Mouse (Mus musculus): ENCODE results near the gene Ptprd.

The Ptprd gene

GRCm38 (mm10) chr4:77248918-77249317, 962.8 kb downstream of the Ptprd start:
- DNase-seq (ENCODE audit: low read depth, low spot score): no peak

DNA sequence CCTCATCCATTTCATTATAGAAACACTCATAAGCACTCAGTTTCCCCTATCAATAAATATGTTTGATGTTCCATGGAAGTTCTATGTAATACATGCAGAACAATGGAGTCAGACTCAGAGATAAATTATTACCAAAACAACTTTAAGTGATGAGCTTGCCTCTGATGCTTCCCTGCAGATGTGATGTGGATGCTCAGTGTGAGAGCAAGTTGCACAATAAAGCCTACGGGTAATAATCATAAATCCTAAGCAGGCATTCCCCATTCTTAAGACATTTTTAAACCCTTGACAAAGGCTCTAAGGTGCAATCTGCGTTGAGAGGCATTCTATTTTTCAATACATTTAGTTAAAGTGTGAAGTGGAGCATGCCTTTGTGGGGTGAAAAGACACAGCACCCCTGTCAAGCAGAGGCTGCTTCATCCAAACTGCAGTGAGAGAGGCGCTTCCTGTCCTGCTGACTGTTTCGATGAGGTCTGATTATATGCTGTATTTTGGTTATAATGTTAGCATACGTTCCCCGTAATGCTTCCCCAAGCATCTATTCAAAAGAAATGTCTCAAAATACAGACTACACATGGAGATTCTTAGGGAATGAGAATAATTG, 969.8 kb downstream of the Ptprd start:
- DNase-seq (ENCODE audit: low read depth, low spot score): no peak

DNA sequence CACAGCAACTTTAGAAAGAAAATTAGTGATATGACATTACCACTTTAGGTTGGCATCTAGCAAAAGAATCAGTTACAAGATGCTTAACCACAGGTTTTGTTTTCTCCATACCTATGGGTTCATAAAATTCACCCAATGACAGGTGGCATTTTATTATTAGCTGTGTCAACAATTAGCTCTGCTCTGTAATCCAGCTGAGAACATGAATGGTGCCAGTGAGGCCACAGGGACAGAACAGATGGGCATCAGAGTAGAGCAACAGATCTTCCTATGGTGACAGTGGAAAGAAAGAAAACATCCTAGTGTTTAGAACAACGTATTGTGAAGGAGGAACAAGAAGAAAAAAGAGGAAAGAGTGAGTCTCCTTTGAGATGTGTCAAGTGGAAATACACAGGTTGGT, 973.6 kb downstream of the Ptprd start:
- peak; percentile 32 for DNase-seq (ENCODE audit: low read depth, low spot score)

GRCm38 (mm10) chr4:77233243-77233642, 978.5 kb downstream of the Ptprd start:
- no peak for DNase-seq (ENCODE audit: low read depth, low spot score)

GRCm38 (mm10) chr4:77168866-77169265, 1042.9 kb downstream of the Ptprd start:
- DNase-seq (ENCODE audit: low read depth, low spot score): peak; percentile 20

DNA sequence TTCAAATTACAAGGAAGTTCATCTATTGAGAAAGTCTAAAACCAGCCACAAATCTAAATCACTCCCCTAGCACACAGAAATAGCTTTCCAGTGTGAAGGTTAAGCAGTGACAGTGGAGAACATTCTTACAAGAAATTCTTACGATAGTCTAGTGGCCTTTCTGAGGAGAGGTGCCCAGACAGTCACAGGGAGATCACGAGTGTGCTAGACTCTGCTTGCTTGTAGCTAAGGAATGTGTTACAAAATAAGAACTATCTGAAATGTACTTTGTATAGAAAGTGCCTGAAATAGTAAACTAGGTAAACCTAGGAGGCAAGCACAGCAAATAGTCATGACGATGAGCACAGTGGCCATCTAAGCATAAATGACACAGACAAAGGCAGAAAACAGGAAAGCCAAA, 1054.2 kb downstream of the Ptprd start:
- peak; percentile 20 for DNase-seq (ENCODE audit: low read depth, low spot score)

GRCm38 (mm10) chr4:77155561-77155960, 1056.2 kb downstream of the Ptprd start:
- DNase-seq (ENCODE audit: low read depth, low spot score): peak; percentile 91

DNA sequence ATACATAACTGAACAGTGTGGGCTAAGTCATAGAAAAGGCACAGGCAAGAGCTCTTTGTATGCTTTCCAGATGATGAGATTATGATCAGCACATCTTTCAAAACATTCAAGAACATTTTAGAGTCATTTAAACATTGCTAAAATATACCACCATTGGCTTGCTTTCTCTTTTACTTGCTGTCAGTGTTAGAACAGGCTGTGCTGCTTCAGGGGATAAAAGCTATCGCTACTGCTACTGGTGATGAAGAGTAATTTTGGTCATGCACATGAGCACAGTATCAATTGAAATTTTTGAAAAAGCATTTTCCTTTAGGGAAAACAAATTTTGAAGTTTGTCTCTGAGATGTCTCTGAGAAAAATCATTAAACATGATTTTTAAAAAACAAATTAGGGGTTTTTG, 1056.7 kb downstream of the Ptprd start:
- DNase-seq (ENCODE audit: low read depth, low spot score): peak; percentile 44

DNA sequence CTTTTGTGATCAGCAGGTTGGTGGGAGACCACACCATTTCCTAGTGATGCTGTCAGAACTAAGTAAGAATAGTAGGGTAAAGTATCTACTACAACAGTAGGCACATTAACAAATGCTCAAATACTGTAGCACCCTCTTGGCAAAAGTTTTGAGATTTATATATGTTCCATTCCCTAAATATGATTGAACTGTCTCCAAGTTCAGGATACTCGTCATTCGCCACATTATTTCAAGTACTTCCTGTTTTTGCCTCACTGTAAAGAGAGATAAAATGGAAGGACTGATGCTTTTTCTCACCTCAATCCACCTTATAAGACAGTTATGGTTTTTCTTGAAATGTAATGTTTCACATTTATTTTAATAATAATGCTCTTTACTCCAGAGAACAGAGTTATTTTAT, 1086.9 kb downstream of the Ptprd start:
- no peak for DNase-seq (ENCODE audit: low read depth, low spot score)

DNA sequence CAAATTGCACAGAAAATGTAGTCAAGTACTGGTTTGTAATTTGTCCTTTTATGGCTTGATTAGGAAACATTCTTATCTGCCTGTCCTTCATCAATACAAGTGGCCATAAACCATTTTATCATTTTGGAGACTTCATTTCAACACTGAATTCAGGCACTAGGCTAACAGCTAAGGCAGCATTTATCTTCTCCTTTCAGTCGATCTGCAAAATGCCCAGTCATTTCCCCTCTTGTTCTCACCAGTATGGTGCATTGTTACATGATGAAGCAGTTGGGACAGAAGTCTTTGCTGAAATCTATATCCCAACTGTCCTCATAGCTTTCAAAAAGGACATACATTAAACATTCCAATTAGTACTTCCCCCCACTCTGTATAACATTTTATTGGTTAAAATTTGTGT, 1100.9 kb downstream of the Ptprd start:
- no peak for DNase-seq (ENCODE audit: low read depth, low spot score)

DNA sequence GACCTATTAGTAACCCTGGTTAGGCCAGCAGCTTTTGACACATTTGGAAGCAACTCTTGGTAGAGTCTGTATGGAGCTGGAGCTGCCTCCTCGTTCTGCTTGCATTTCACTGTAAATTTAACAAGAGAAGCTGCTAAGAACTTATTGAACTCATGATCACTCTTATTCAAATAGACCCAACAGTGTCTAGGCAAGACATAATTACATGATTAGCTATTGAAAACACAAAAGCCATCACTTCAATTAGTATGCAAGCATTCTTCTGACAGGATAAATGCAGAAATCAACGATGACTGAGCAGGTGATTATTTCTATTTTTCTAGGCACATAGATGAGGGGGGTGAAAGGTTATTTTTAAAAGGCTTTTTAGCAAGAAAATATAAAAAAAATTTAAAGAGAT, 1104.5 kb downstream of the Ptprd start:
- no peak for DNase-seq (ENCODE audit: low read depth, low spot score)

DNA sequence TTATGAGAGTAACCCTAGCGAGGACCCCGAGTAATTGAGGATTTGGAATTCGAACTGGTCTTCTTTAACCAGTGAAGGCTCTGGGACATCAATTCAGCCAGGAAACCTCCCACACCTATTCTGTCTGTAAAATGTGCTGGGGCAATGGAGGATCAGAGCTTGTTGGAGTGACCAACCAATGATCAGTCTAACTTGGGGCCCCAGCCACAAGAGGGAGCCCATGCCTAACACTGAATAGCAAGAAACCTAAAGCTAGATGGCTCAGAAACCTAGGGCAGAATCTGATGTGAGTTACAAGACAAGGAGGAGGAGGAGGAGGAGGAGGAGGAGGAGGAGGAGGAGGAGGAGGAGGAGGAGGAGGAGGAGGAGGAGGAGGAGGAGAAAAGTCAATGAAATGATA, 1128.6 kb downstream of the Ptprd start:
- peak; percentile 68 for DNase-seq (ENCODE audit: low read depth, low spot score)

DNA sequence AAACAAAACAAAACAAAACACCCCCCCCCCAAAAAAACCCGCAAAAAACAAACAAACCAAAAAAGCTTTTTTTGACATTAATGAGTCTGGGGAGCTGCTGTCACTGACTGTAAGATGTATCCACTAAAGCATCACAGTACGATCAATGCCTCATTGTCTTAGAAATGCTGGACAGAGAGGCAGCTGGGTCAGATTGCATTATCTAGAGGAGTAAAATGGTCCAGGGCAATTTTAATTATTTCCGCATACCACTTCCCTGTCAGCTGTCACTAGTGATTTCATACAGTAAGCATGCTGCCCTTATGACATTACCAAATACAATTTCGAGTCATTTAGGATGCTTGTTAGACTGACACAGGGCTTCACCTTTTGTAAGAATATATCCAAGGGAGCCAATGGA, 1134.2 kb downstream of the Ptprd start:
- DNase-seq (ENCODE audit: low read depth, low spot score): no peak

- peak; percentile 13 for DNase-seq (ENCODE audit: low read depth, low spot score)
These were observed 1161.1 kb downstream of the Ptprd start for GRCm38 (mm10) chr4:77050536-77051207.

- no peak for DNase-seq (ENCODE audit: low read depth, low spot score)
These were observed 1207.3 kb downstream of the Ptprd start for GRCm38 (mm10) chr4:77004483-77004882.

GRCm38 (mm10) chr4:76996172-76996571, 1215.6 kb downstream of the Ptprd start:
- DNase-seq (ENCODE audit: low read depth, low spot score): peak; percentile 14

DNA sequence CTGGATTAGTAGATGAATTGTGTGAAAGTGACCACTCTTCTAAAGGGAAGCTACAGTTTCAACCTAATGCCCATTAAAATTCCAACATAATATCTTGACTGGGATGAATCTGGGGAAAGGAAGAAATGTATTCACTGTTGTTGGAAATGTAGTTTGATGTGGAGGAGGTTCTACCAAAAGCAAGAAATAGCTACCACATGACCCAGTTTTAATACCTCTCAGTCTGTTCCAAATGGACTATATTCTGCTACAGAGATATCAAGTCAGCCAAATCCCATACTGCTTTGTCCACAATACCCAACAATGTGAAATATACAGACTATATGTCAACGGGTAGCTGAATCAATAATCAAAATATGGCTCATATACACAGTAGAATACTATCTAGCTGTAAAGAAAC, 1221.8 kb downstream of the Ptprd start:
- peak; percentile 42 for DNase-seq (ENCODE audit: low read depth, low spot score)

DNA sequence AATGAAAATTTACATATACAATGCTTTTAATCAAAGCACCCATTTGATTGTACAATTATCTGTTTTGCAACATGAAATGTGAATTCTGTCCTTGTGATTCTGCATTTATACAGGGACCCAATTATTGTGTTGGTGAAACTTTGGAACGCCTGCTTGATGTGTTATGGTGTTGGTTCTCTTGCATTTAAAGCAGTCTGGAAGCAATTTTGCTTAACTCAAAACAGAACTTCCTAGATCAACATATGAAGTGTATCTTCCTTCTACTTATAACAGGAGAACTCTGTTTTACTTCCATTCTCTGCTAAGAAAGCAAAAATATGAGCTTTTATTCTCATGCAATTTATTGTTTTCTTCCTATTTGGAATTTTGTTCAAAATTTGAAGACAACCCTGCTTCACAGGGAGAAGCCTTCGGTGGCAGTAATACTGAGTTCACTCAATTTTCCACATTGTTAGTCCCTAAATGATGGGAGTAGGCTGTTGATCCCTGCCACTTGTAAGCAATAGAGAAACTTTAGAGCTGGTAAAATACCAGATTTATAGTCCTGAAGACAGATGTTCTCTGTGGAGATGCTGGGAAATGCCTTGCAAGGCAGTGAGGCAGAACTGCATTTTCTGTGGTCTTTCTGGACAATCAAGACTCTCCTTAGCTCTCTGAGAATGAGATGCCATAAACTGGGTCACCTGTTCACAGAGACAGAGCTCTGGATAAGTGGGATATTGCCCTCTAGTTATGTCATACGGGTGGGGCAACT, 1234.5 kb downstream of the Ptprd start:
- DNase-seq (ENCODE audit: low read depth, low spot score): no peak

- DNase-seq (ENCODE audit: low read depth, low spot score): peak; percentile 69
These were observed 1263.5 kb downstream of the Ptprd start for GRCm38 (mm10) chr4:76948251-76948650.

- DNase-seq (ENCODE audit: low read depth, low spot score): no peak
These were observed 1270.1 kb downstream of the Ptprd start for GRCm38 (mm10) chr4:76941382-76942360.

DNA sequence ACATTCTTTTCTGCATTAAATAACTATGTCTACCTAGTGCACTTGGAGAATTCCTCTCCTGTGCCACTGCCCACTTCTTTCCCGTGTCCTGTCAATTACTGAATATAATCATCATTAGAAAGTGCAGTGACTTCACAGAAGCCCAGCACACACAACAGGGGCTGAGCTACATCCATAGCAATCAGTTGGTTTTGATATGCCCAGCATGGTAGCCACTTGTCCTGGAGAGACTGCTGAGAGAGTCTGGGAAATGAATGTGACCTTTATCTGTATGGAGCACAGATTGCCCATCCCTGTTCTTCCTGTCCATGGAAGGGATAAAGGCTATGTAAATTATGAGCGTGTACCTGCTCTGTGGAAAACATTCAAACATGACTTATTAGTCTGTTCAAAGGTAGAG, 1280.2 kb downstream of the Ptprd start:
- no peak for DNase-seq (ENCODE audit: low read depth, low spot score)
